Mouse (Mus musculus) midbrain, postnatal 0 days (tissue): ENCODE measurements at regions not wholly inside any gene's neighbourhood (a gene's known extent, or its start where the extent isn't known, plus 50 kb on each side); places are given as distances from the start of the nearest gene placed in this dataset.

Experiments used
- ATAC-seq: fragments of 200-750 bp; cut with Nextera tagmentation; 2 replicates; pipeline ENCODE4 v1.8.0; 2017; ENCODE audit warnings: moderate number of reproducible peaks, mild to moderate bottlenecking, moderate TSS enrichment, moderate library complexity; ENCODE audit not compliant: low FRiP score
- DNase-seq: peaks from one replicate; pipeline ENCODE4 v3.0.0-alpha.2; 2015; ENCODE audit warnings: low spot score
- H3K27ac ChIP-seq: fragments of 300-500 bp; sonication (generic); 2 replicates; pipeline ENCODE4 v1.5.1; 2014; ENCODE audit warnings: low read depth, mild to moderate bottlenecking, low read length, mixed read lengths
- H3K27me3 ChIP-seq: fragments of 300-500 bp; sonication (generic); 2 replicates; pipeline ENCODE4 v1.6.1; 2014; ENCODE audit warnings: low read length, control low read depth, mixed read lengths; ENCODE audit not compliant: insufficient read depth
- H3K36me3 ChIP-seq: fragments of 300-500 bp; sonication (generic); 2 replicates; pipeline ENCODE4 v1.6.1; 2014; ENCODE audit warnings: low read length, control low read depth, mixed read lengths; ENCODE audit not compliant: insufficient read depth
- H3K4me1 ChIP-seq: fragments of 300-500 bp; sonication (generic); 2 replicates; pipeline ENCODE4 v1.6.1; 2014; ENCODE audit warnings: mild to moderate bottlenecking, control low read depth, antibody characterized with exemption, low read length, mixed read lengths; ENCODE audit not compliant: insufficient read depth
- H3K4me2 ChIP-seq: fragments of 300-500 bp; sonication (generic); 2 replicates; pipeline ENCODE4 v1.6.1; 2014; ENCODE audit warnings: low read depth, mild to moderate bottlenecking, low read length, mixed read lengths; ENCODE audit not compliant: poor library complexity, severe bottlenecking
- H3K4me3 ChIP-seq: fragments of 300-500 bp; sonication (generic); 2 replicates; pipeline ENCODE4 v1.5.1; 2014; ENCODE audit warnings: low read depth, mild to moderate bottlenecking, low read length, moderate library complexity
- H3K9ac ChIP-seq: fragments of 300-500 bp; sonication (generic); replicated peaks from 2 replicates; pipeline ENCODE4 v1.6.1; 2014; ENCODE audit warnings: mild to moderate bottlenecking, low read length, moderate library complexity, mixed read lengths; ENCODE audit not compliant: poor library complexity, severe bottlenecking
- H3K9me3 ChIP-seq: fragments of 300-500 bp; sonication (generic); 2 replicates; pipeline ENCODE4 v1.6.1; 2016; ENCODE audit warnings: low read length, control low read depth
- CTCF ChIP-seq: IDR thresholded peaks from 2 replicates; pipeline ENCODE4 v1.5.1; 2016; ENCODE audit warnings: antibody characterized with exemption, mild to moderate bottlenecking
- WGBS: fragments of 180-500 bp; shearing (Covaris S2); extraction: QIAGEN DNeasy Blood & Tissue Kit; methylation state at CpG from one replicate; pipeline ENCODE4 v1.1.7; 2014; 5-methylcytosine and 5-hydroxymethylcytosine counted together

DNA sequence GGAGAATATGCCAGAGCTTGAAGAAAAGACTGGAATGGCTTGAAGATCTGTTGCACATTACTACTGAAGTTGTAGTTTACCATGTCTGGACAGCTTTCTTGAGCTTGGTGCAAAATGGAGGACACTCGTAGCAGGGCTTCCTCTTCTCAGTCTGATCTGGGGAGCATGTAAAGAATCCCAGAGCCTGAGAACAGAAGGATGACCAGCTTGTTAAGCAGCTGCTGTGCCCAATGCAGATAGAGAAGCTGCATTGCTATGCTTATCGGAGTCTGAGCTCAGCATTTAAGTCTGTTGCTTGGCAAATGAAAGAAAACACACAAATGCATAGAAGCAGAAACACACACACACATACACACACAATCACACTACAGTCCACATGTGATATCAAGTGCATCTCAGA is 76.9 kb upstream of the Tnc start:
- H3K9ac ChIP-seq: no peak overlapping the region
- DNase-seq: no peak
- ATAC-seq: no peak
- no peaks in the 10 kb centered on the region for H3K27me3 ChIP-seq
- TF ChIP-seq CTCF: no peak
- H3K27ac ChIP-seq: no peak overlapping the region
- H3K4me3 ChIP-seq: no peak overlapping the region
- H3K36me3 ChIP-seq: no peaks in the 10 kb centered on the region
- no peaks in the 10 kb centered on the region for H3K4me1 ChIP-seq
- WGBS: 82% methylated on average over 2 of the region's 2 CpGs
- H3K9me3 ChIP-seq: no peaks in the 10 kb centered on the region
- no peak overlapping the region for H3K4me2 ChIP-seq

DNA sequence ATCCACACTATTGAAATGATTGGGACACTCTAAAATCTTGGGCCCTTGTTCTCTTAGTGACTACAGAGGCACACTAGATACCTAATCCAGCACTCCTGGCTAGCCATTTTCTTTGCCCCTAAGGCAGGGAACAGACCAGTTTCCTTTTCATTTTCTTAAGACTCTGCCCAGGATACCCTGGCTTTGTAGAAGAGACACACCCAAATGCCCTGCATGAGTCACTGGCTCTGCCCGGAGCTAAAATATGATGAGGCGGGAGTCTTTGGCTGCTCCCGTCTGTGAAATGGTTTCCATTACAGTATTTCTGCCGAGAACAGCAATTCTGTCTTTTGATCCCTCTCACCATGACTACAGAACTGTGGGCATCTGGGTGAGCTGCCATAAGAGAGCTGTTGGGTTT is 51.4 kb upstream of the Tnc start:
- TF ChIP-seq CTCF: no peak
- DNase-seq: no peak
- H3K9me3 ChIP-seq: no peaks in the 10 kb centered on the region
- H3K9ac ChIP-seq: no peak overlapping the region
- no peaks in the 10 kb centered on the region for H3K36me3 ChIP-seq
- H3K27me3 ChIP-seq: no peaks in the 10 kb centered on the region
- H3K4me2 ChIP-seq: no peak overlapping the region
- ATAC-seq: no peak
- H3K27ac ChIP-seq: no peak overlapping the region
- no peaks in the 10 kb centered on the region for H3K4me1 ChIP-seq
- H3K4me3 ChIP-seq: no peak overlapping the region
- 85% methylated on average over 4 of the region's 4 CpGs for WGBS
